In genomic region chr1:135698046-135698445, GRCm38 (mm10) we compare ENCODE assay signal across 11 mouse cellular contexts. TPM values are rescaled to one million over a fixed set of nuclear protein-coding genes. Genes with fewer than 3 reads are reported as not detected.
DNase-seq lines count a peak whose midpoint lies in the region; ATAC-seq and TF ChIP-seq lines count a peak whose summit lies in the region.
"Had no signal": no experiment of that assay in that cellular context is flagged by ENCODE, and none has a peak within 500 bp of the region (broad histone marks: within the 10 kb centered on the region; RNA-seq: fewer than 3 reads in every experiment).

No protein-coding gene starts in this region.

- peaks cover 18% of the 10 kb centered on the region for H3K27me3 ChIP-seq in midbrain, embryonic 13.5 days
- H3K27me3 ChIP-seq in midbrain, postnatal 0 days (ENCODE audit: insufficient read depth, low read length) = no peaks in the 10 kb centered on the region
- H3K27me3 ChIP-seq in neural tube, embryonic 13.5 days = peaks cover 19% of the 10 kb centered on the region
- H3K27me3 ChIP-seq in intestine, embryonic 15.5 days (replicated peaks) = peaks cover 2% of the 10 kb centered on the region; the same call in 1 of the 2 replicates

- peak; percentile 28 to 42 for DNase-seq in heart, adult 18-20 months
- no peak for DNase-seq in heart, postnatal 25 days (ENCODE audit: low spot score)
- no peak for DNase-seq in midbrain, postnatal 0 days (ENCODE audit: low spot score)
- DNase-seq in heart, postnatal 4 days = peak; percentile 49
- DNase-seq: lung, adult 2 months; thymus, adult 2 months had no signal

- no peak overlapping the region for H3K9ac ChIP-seq in midbrain, embryonic 13.5 days (replicated peaks)
- H3K9ac ChIP-seq in midbrain, postnatal 0 days (replicated peaks; ENCODE audit: low read length, poor library complexity, severe bottlenecking) = no peak overlapping the region
- no peak overlapping the region for H3K9ac ChIP-seq in neural tube, embryonic 13.5 days
- H3K9ac ChIP-seq in intestine, embryonic 15.5 days = no peak overlapping the region

- H3K9me3 ChIP-seq in midbrain, embryonic 13.5 days = no peaks in the 10 kb centered on the region
- H3K9me3 ChIP-seq in midbrain, postnatal 0 days (ENCODE audit: low read length) = no peaks in the 10 kb centered on the region
- H3K9me3 ChIP-seq in neural tube, embryonic 13.5 days = no peaks in the 10 kb centered on the region
- no peaks in the 10 kb centered on the region for H3K9me3 ChIP-seq in intestine, embryonic 15.5 days

- intact Hi-C loops in heart, postnatal 25 days (cut with DNase I) = loop anchor here (2.0 kb wide), 1 partner anchor 237 kb away; no protein-coding TSS in a partner anchor

- WGBS in midbrain, embryonic 13.5 days = 29% methylated on average over 6 of the region's 6 CpGs
- 35% methylated on average over 6 of the region's 6 CpGs for WGBS in midbrain, postnatal 0 days
- WGBS in neural tube, embryonic 13.5 days = 37% methylated on average over 6 of the region's 6 CpGs
- WGBS in intestine, embryonic 15.5 days = 36% methylated on average over 6 of the region's 6 CpGs

- 0 out of 2 replicates have a peak overlapping the region, but pooled peaks have one; percentile 11 for H3K27ac ChIP-seq in midbrain, embryonic 13.5 days
- H3K27ac ChIP-seq in midbrain, postnatal 0 days (ENCODE audit: low read depth, low read length) = no peak overlapping the region
- peak overlapping the region; percentile 68; the same call in 1 of the 2 replicates for H3K27ac ChIP-seq in neural tube, embryonic 13.5 days (replicated peaks)
- H3K27ac ChIP-seq in intestine, embryonic 15.5 days = no peak overlapping the region

- no peak overlapping the region for H3K4me3 ChIP-seq in midbrain, embryonic 13.5 days (replicated peaks)
- H3K4me3 ChIP-seq in midbrain, postnatal 0 days (ENCODE audit: low read depth, low read length) = no peak overlapping the region
- no peak overlapping the region for H3K4me3 ChIP-seq in neural tube, embryonic 13.5 days
- H3K4me3 ChIP-seq in intestine, embryonic 15.5 days (replicated peaks) = no peak overlapping the region

- H3K36me3 ChIP-seq in midbrain, embryonic 13.5 days = no peaks in the 10 kb centered on the region
- no peaks in the 10 kb centered on the region for H3K36me3 ChIP-seq in midbrain, postnatal 0 days (ENCODE audit: insufficient read depth, low read length)
- no peaks in the 10 kb centered on the region for H3K36me3 ChIP-seq in neural tube, embryonic 13.5 days
- no peaks in the 10 kb centered on the region for H3K36me3 ChIP-seq in intestine, embryonic 15.5 days

- no peak for TF ChIP-seq CTCF in midbrain, postnatal 0 days (IDR thresholded peaks at IDR 0.05)

- H3K4me1 ChIP-seq in midbrain, embryonic 13.5 days (replicated peaks) = peaks cover 21% of the 10 kb centered on the region
- H3K4me1 ChIP-seq in midbrain, postnatal 0 days (ENCODE audit: insufficient read depth, low read length) = peaks cover 5% of the 10 kb centered on the region; the same call in 1 of the 2 replicates
- H3K4me1 ChIP-seq in neural tube, embryonic 13.5 days (replicated peaks) = peaks cover 23% of the 10 kb centered on the region
- peaks cover 17% of the 10 kb centered on the region for H3K4me1 ChIP-seq in intestine, embryonic 15.5 days (replicated peaks)

- ATAC-seq in midbrain, embryonic 13.5 days = no peak
- ATAC-seq in midbrain, postnatal 0 days (ENCODE audit: low FRiP score) = no peak
- no peak for ATAC-seq in neural tube, embryonic 13.5 days (ENCODE audit: low read depth)
- ATAC-seq in intestine, embryonic 15.5 days = no peak
- no peak for ATAC-seq in megakaryocyte-erythroid progenitor cell, adult 5-6 weeks (replicated peaks; ENCODE audit: low FRiP score, low TSS enrichment, poor library complexity, severe bottlenecking)
- ATAC-seq: intestine, embryonic 16.5 days had no signal

- H3K4me2 ChIP-seq in midbrain, embryonic 13.5 days (replicated peaks) = peak overlapping the region; percentile 66; the same call in 1 of the 2 replicates
- no peak overlapping the region for H3K4me2 ChIP-seq in midbrain, postnatal 0 days (ENCODE audit: low read depth, low read length, poor library complexity, severe bottlenecking)
- H3K4me2 ChIP-seq in neural tube, embryonic 13.5 days = peak overlapping the region; percentile 60; the same call in 1 of the 2 replicates
- no peak overlapping the region for H3K4me2 ChIP-seq in intestine, embryonic 15.5 days (replicated peaks)

RNA-seq across cellular contexts. Expression of gene Csrp1, which starts 21.8 kb away (rescaled TPM):
- 10 to 100 TPM; 47.0 to 51.1 TPM for total RNA-seq in heart, adult 18-20 months (2021)
- total RNA-seq in heart, postnatal 25 days (2021) = 10 to 100 TPM; 48.0 to 56.7 TPM
- 13.9 and 16.0 TPM in 2 replicates for polyA plus RNA-seq in midbrain, embryonic 13.5 days (2015; fragmentation: Nextera tagmentation; extraction: Ambion mirVana)
- total RNA-seq in midbrain, postnatal 0 days (2014; rRNA removed) = 48.1 and 64.3 TPM in 2 replicates
- polyA plus RNA-seq in midbrain, postnatal 0 days (2015; fragmentation: Nextera tagmentation; extraction: Ambion mirVana) = 21.6 and 25.1 TPM in 2 replicates
- 100 to 1,000 TPM; 262 to 267 TPM for total RNA-seq in heart, postnatal 4 days (2021)
- polyA plus RNA-seq in neural tube, embryonic 13.5 days (2015; fragmentation: Nextera tagmentation; extraction: Ambion mirVana) = 28.0 and 30.6 TPM in 2 replicates
- 203 and 215 TPM in 2 replicates for polyA plus RNA-seq in intestine, embryonic 15.5 days (2015; fragmentation: Nextera tagmentation; extraction: Ambion mirVana)
- total RNA-seq in megakaryocyte-erythroid progenitor cell, adult 5-6 weeks (2014; fragmentation: Nextera tagmentation) = 77.6 and 100 TPM in 2 replicates
- total RNA-seq in megakaryocyte-erythroid progenitor cell, adult 5-6 weeks (2017) = 91.4 and 112 TPM in 2 replicates

Comparison
In these comparisons a context has a peak if more than half of its experiments do, and no peak if none do; other contexts are left out.
1. DNase-seq: peak in heart, adult 18-20 months (2 of 2) and heart, postnatal 4 days (single experiment); none in heart, postnatal 25 days (single experiment) and midbrain, postnatal 0 days (single experiment).
2. H3K27ac ChIP-seq: peak in midbrain, embryonic 13.5 days (single experiment) and neural tube, embryonic 13.5 days (single experiment); none in midbrain, postnatal 0 days (single experiment) and intestine, embryonic 15.5 days (single experiment).
3. H3K4me2 ChIP-seq: peak in midbrain, embryonic 13.5 days (single experiment) and neural tube, embryonic 13.5 days (single experiment); none in midbrain, postnatal 0 days (single experiment) and intestine, embryonic 15.5 days (single experiment).